ENCODE assay signal across 9 mouse cellular contexts in the genomic region with DNA sequence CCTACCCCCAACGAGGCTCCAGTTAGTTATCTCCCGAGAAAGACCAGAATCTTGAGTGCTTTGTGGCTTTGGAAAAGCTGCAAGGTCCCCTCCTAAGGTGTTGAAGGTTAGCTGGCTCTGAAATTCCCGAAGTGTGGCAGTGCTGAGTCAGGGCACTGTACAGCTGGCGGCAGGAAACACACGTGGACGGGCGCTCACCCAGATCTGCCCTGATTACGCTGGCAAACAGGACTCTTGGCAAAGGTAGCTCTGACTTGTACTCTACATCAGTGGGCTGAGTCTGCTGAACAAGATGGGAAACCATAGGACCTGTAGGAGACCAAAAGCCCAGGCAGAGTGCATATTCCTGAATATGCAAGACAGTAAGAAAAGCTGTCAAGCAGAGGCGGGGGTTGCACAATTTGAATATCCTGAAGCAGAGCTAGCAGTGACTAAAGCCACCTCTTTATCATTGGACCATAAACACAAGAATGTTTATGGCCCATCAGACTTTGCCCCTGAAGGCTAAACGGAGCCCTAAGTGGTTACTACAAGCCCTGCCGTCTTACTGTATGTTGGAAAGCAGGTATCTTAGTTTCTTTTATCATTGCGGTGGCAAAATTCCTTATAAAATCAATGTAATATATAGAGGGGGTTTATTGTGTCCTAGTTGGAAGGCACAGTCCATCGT.
DNase-seq lines count a peak whose midpoint lies in the region; ATAC-seq lines count a peak whose summit lies in the region.
"Had no signal": no experiment of that assay in that cellular context is flagged by ENCODE, and none has a peak within 500 bp of the region (broad histone marks: within the 10 kb centered on the region; RNA-seq: fewer than 3 reads in every experiment).

No protein-coding gene starts in this region.

- DNase-seq in left cerebral cortex, postnatal 4 days = peak; percentile 56
- no peak for DNase-seq in left cerebral cortex, adult 8-10 months (ENCODE audit: low spot score in 2 of 2)
- peak; percentile 63 to 73 for DNase-seq in cerebellum, postnatal 14 days
- DNase-seq in heart, adult 9 months (ENCODE audit: low spot score in 2 of 2) = peak; percentile 8 to 44
- no peak for DNase-seq in ovary, adult 18-20 months (ENCODE audit: low spot score)
- DNase-seq in frontal cortex, adult 2 months (ENCODE audit: extremely low spot score in 1 of 2, low spot score in 1 of 2) = no peak
- no peak for DNase-seq in layer of hippocampus, postnatal 14 days (ENCODE audit: low spot score in 2 of 2)

- H3K4me3 ChIP-seq in kidney, embryonic 16.5 days (ENCODE audit: low read length) = no peak overlapping the region

- H3K9me3 ChIP-seq in kidney, embryonic 16.5 days (ENCODE audit: low read length) = no peaks in the 10 kb centered on the region

- H3K27me3 ChIP-seq in kidney, embryonic 16.5 days (ENCODE audit: insufficient read depth, low read length) = no peaks in the 10 kb centered on the region

- 41% methylated on average over 13 of the region's 13 CpGs for WGBS in kidney, embryonic 16.5 days

- no peak overlapping the region for H3K27ac ChIP-seq in kidney, embryonic 16.5 days (ENCODE audit: low read length)
- H3K27ac ChIP-seq: macrophage had no signal

- H3K4me2 ChIP-seq in kidney, embryonic 16.5 days (replicated peaks; ENCODE audit: low read depth, low read length) = no peak overlapping the region; the same call in 1 of the 2 replicates

- no peaks in the 10 kb centered on the region for H3K36me3 ChIP-seq in kidney, embryonic 16.5 days (ENCODE audit: insufficient read depth, low read length)

- peaks cover 13% of the 10 kb centered on the region for H3K4me1 ChIP-seq in kidney, embryonic 16.5 days (ENCODE audit: insufficient read depth, low read length)

- H3K9ac ChIP-seq in kidney, embryonic 16.5 days (replicated peaks; ENCODE audit: low read length) = no peak overlapping the region

- intact Hi-C loops in left cerebral cortex, postnatal 4 days (cut with DNase I) = no loop called here

- peak; percentile 69 for ATAC-seq in kidney, embryonic 16.5 days (ENCODE audit: low FRiP score, low TSS enrichment)

Comparison
In these comparisons a context has a peak if more than half of its experiments do, and no peak if none do; other contexts are left out.
1. DNase-seq: peak in left cerebral cortex, postnatal 4 days (single experiment), cerebellum, postnatal 14 days (2 of 2) and heart, adult 9 months (2 of 2); none in left cerebral cortex, adult 8-10 months (0 of 2), ovary, adult 18-20 months (single experiment), frontal cortex, adult 2 months (0 of 2) and layer of hippocampus, postnatal 14 days (0 of 2).